Mouse (Mus musculus): ENCODE results near the gene Sp9. TPM values are rescaled to one million over a fixed set of nuclear protein-coding genes. Genes with fewer than 3 reads are reported as not detected.

The Sp9 gene
- polyA plus RNA-seq, 1 experiment from 2014 or later = 1.5 TPM

GRCm38 (mm10) chr2:73266623-73267022, 5.1 kb upstream of the Sp9 start:
- 39% methylated on average over 1 of the region's 1 CpGs for WGBS
- Histone ChIP-seq H3K9me3 (ENCODE audit: control insufficient read depth, low read length) (no peaks in the 10 kb centered on the region), H3K4me2 (ENCODE audit: low read depth, low read length) (no peak overlapping the region), H3K27ac (ENCODE audit: low read depth, low read length) (no peak overlapping the region), H3K9ac (replicated peaks; ENCODE audit: low read depth, low read length) (no peak overlapping the region), H3K36me3 (ENCODE audit: control insufficient read depth, insufficient read depth, low read length) (no peaks in the 10 kb centered on the region), H3K4me1 (ENCODE audit: control insufficient read depth, insufficient read depth, low read length) (peaks cover 4% of the 10 kb centered on the region; the same call in 1 of the 2 replicates), H3K27me3 (ENCODE audit: control insufficient read depth, insufficient read depth, low read length) (peaks cover 79% of the 10 kb centered on the region), H3K4me3 (ENCODE audit: low read depth, low read length) (no peak overlapping the region)
- ATAC-seq (ENCODE audit: low read depth) = no peak

GRCm38 (mm10) chr2:73267231-73267630, 4.5 kb upstream of the Sp9 start:
- H3K9me3 ChIP-seq (ENCODE audit: control insufficient read depth, low read length) = no peaks in the 10 kb centered on the region
- no peak overlapping the region for H3K4me3 ChIP-seq (ENCODE audit: low read depth, low read length)
- ATAC-seq (ENCODE audit: low read depth) = no peak
- H3K27me3 ChIP-seq (ENCODE audit: control insufficient read depth, insufficient read depth, low read length) = peaks cover 78% of the 10 kb centered on the region
- H3K27ac ChIP-seq (ENCODE audit: low read depth, low read length) = no peak overlapping the region
- H3K9ac ChIP-seq (replicated peaks; ENCODE audit: low read depth, low read length) = no peak overlapping the region
- H3K4me1 ChIP-seq (ENCODE audit: control insufficient read depth, insufficient read depth, low read length) = peaks cover 7% of the 10 kb centered on the region; the same call in 1 of the 2 replicates
- no peaks in the 10 kb centered on the region for H3K36me3 ChIP-seq (ENCODE audit: control insufficient read depth, insufficient read depth, low read length)
- no peak overlapping the region for H3K4me2 ChIP-seq (ENCODE audit: low read depth, low read length)
- WGBS = 15% methylated on average over 3 of the region's 3 CpGs

- Histone ChIP-seq H3K4me1 (ENCODE audit: control insufficient read depth, insufficient read depth, low read length) (peaks cover 8% of the 10 kb centered on the region; the same call in 1 of the 2 replicates), H3K36me3 (ENCODE audit: control insufficient read depth, insufficient read depth, low read length) (no peaks in the 10 kb centered on the region), H3K4me2 (ENCODE audit: low read depth, low read length) (no peak overlapping the region), H3K9ac (replicated peaks; ENCODE audit: low read depth, low read length) (no peak overlapping the region), H3K4me3 (ENCODE audit: low read depth, low read length) (no peak overlapping the region), H3K9me3 (ENCODE audit: control insufficient read depth, low read length) (no peaks in the 10 kb centered on the region), H3K27ac (ENCODE audit: low read depth, low read length) (no peak overlapping the region), H3K27me3 (ENCODE audit: control insufficient read depth, insufficient read depth, low read length) (peaks cover 74% of the 10 kb centered on the region)
- WGBS = 1% methylated on average over 4 of the region's 4 CpGs
- ATAC-seq (ENCODE audit: low read depth) = no peak
Observed at GRCm38 (mm10) chr2:73267818-73268217, 3.9 kb upstream of the Sp9 start.

- Histone ChIP-seq H3K4me2 (ENCODE audit: low read depth, low read length) (no peak overlapping the region), H3K27me3 (ENCODE audit: control insufficient read depth, insufficient read depth, low read length) (peaks cover 70% of the 10 kb centered on the region), H3K4me3 (ENCODE audit: low read depth, low read length) (no peak overlapping the region), H3K9me3 (ENCODE audit: control insufficient read depth, low read length) (no peaks in the 10 kb centered on the region), H3K4me1 (ENCODE audit: control insufficient read depth, insufficient read depth, low read length) (peaks cover 11% of the 10 kb centered on the region), H3K36me3 (ENCODE audit: control insufficient read depth, insufficient read depth, low read length) (no peaks in the 10 kb centered on the region), H3K27ac (ENCODE audit: low read depth, low read length) (no peak overlapping the region), H3K9ac (replicated peaks; ENCODE audit: low read depth, low read length) (no peak overlapping the region)
- 3% methylated on average over 12 of the region's 12 CpGs for WGBS
- no peak for ATAC-seq (ENCODE audit: low read depth)
Observed at GRCm38 (mm10) chr2:73268281-73268680, 3.4 kb upstream of the Sp9 start.

DNA sequence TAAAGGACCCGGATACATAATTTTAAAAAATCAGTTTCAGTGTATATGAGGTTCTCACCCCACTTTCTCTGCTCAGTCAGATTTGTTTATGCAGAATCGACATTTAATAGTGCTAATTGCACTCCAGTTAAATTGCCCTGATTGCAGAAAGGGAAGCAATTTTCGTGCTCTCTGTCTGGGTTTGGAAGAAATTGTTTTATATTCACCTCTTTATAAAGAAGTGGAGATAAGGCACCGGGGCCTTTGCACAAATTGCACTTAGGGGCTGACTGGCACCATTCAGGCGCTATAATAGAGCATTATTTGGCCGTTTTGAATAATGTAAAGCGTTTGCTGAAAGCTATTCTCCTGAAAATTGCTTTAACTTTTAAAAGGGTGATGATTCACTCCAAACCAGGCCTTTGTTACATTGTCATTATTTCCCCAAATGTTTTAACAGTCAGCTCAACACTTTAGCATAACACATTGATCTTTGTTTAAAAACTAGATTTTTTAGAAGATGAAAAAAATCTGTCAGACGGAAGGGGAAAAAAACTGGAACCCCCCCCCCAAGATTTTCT, 2.8 kb upstream of the Sp9 start:
- no peak overlapping the region for H3K27ac ChIP-seq (ENCODE audit: low read depth, low read length)
- peaks cover 10% of the 10 kb centered on the region for H3K4me1 ChIP-seq (ENCODE audit: control insufficient read depth, insufficient read depth, low read length)
- no peaks in the 10 kb centered on the region for H3K9me3 ChIP-seq (ENCODE audit: control insufficient read depth, low read length)
- 6% methylated on average over 8 of the region's 8 CpGs for WGBS
- ATAC-seq (ENCODE audit: low read depth) = no peak
- no peaks in the 10 kb centered on the region for H3K36me3 ChIP-seq (ENCODE audit: control insufficient read depth, insufficient read depth, low read length)
- H3K9ac ChIP-seq (replicated peaks; ENCODE audit: low read depth, low read length) = no peak overlapping the region
- H3K4me3 ChIP-seq (ENCODE audit: low read depth, low read length) = no peak overlapping the region
- H3K4me2 ChIP-seq (ENCODE audit: low read depth, low read length) = no peak overlapping the region
- H3K27me3 ChIP-seq (ENCODE audit: control insufficient read depth, insufficient read depth, low read length) = peaks cover 64% of the 10 kb centered on the region

DNA sequence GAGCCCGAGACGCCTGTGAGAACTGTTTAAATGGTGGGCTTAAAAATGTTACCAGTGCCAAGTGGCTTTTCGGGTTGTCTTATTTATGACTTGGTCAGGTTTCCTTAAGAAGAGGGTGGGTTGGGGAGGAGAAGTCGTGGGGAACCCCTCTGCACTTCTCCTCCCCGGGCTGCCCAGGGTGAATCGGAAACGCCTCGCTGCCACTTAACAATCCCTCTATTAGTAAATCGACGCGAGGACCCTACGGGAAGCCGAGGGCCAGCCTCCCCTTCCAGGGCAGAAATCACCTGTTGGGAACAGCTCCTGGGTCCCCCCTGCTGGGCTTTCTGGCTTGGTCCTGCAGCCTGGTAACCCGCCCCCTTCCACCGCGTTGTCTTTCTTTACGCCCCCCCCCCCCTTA, 2.1 kb upstream of the Sp9 start:
- no peak for ATAC-seq (ENCODE audit: low read depth)
- Histone ChIP-seq H3K9ac (replicated peaks; ENCODE audit: low read depth, low read length) (no peak overlapping the region), H3K27me3 (ENCODE audit: control insufficient read depth, insufficient read depth, low read length) (peaks cover 58% of the 10 kb centered on the region), H3K9me3 (ENCODE audit: control insufficient read depth, low read length) (no peaks in the 10 kb centered on the region), H3K36me3 (ENCODE audit: control insufficient read depth, insufficient read depth, low read length) (no peaks in the 10 kb centered on the region), H3K4me3 (ENCODE audit: low read depth, low read length) (no peak overlapping the region), H3K27ac (ENCODE audit: low read depth, low read length) (no peak overlapping the region), H3K4me2 (ENCODE audit: low read depth, low read length) (no peak overlapping the region), H3K4me1 (ENCODE audit: control insufficient read depth, insufficient read depth, low read length) (peaks cover 16% of the 10 kb centered on the region)
- under 1% methylated on average over 17 of the region's 17 CpGs for WGBS

- no peak overlapping the region for H3K4me2 ChIP-seq (ENCODE audit: low read depth, low read length)
- peaks cover 55% of the 10 kb centered on the region for H3K27me3 ChIP-seq (ENCODE audit: control insufficient read depth, insufficient read depth, low read length)
- 4% methylated on average over 14 of the region's 14 CpGs for WGBS
- H3K4me3 ChIP-seq (ENCODE audit: low read depth, low read length) = no peak overlapping the region
- no peaks in the 10 kb centered on the region for H3K36me3 ChIP-seq (ENCODE audit: control insufficient read depth, insufficient read depth, low read length)
- H3K9me3 ChIP-seq (ENCODE audit: control insufficient read depth, low read length) = no peaks in the 10 kb centered on the region
- H3K27ac ChIP-seq (ENCODE audit: low read depth, low read length) = no peak overlapping the region
- peaks cover 16% of the 10 kb centered on the region for H3K4me1 ChIP-seq (ENCODE audit: control insufficient read depth, insufficient read depth, low read length)
- H3K9ac ChIP-seq (replicated peaks; ENCODE audit: low read depth, low read length) = no peak overlapping the region
- ATAC-seq (ENCODE audit: low read depth) = no peak
Observed at GRCm38 (mm10) chr2:73270071-73270592, 1.6 kb upstream of the Sp9 start.

DNA sequence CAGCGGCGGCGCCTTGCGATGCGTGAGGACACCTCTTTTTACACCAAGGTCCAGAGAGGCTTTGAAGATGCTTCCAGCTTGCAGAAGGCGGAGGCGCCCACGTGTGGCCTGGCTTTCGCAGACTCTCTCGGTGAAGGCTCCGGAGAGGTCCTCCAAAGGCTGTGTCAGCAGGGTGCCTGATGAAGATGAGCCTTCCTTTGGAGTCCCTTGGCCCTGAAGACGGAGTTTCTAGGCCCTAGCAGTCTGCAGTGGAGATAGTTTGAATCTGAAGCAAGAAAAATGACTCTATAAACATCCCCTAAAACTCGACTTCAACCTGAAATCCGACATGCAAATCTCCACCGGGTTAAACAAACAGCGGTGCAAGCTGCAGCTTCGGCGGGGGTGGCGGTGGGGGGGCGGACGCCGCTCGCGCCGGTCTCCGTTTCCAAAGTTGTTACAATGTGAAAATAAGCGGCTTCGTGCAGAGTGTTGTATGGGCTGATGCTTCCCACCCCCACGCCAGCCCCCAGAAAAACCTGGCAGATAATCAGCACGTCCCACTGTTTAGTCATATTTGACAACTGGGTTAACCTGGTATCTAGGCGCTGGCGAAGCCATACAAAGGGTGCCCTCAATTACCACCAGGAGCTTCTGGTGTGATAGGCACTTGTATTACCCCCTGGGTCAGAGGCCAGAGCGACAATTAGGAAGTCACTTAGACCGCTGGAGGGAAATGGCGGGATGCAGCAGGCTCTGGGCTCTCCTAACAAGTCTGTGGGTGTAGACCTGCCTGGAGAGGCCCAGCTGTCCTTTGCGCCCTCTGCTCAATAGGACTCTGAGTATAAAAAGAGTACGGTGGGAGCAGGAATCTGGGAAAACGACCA, 899 bp upstream of the Sp9 start:
- Histone ChIP-seq H3K36me3 (ENCODE audit: control insufficient read depth, insufficient read depth, low read length) (no peaks in the 10 kb centered on the region), H3K4me3 (ENCODE audit: low read depth, low read length) (no peak overlapping the region), H3K27ac (ENCODE audit: low read depth, low read length) (no peak overlapping the region; the same call in 1 of the 2 replicates), H3K9me3 (ENCODE audit: control insufficient read depth, low read length) (no peaks in the 10 kb centered on the region), H3K9ac (replicated peaks; ENCODE audit: low read depth, low read length) (no peak overlapping the region), H3K4me1 (ENCODE audit: control insufficient read depth, insufficient read depth, low read length) (peaks cover 16% of the 10 kb centered on the region), H3K4me2 (ENCODE audit: low read depth, low read length) (peak overlapping the region; percentile 14; the same call in 1 of the 2 replicates), H3K27me3 (ENCODE audit: control insufficient read depth, insufficient read depth, low read length) (peaks cover 48% of the 10 kb centered on the region)
- ATAC-seq (ENCODE audit: low read depth) = no peak
- WGBS = under 1% methylated on average over 38 of the region's 38 CpGs

Measured in neural tube, embryonic 14.5 days (tissue).